Mouse (Mus musculus): ENCODE data around the gene Nr1h2.

Gene Nr1h2

DNA sequence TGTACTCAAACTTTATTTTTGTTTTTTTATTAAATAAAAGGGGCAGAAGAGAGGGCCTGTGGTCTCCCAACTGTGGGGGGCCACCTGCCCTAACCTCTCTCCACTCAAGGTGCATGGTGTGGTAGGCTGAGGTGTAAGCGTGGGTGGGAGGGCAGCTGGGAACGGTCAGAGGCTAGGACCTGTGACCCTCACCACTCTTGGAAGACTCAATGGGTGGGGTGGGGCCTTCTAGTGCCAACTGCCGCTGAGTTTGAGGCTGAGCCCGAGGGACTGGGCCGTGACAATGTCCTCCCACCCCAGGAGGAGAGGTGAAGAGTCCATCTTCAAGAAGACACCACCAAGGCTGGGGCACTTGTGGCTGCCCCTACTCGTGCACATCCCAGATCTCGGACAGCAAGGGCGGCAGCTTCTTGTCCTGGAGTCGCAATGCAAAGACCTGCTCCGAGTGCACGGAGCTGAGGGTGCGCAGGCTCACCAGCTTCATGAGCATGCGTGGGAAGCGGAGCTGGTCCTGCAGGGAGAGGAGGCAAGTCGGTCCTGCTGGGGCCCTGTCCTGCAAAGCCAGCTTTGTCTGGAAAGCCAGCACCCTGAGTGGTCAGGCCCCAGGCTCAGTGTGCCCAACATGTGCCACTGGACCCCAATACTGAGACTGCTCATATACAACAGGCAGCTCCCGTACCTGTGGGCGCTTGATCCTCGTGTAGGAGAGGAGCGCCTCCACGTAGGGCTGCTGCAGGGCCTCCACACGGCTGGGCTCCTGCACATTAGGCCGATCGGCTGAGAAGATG lies 3.9 kb downstream of the Nr1h2 start:
- DNase-seq (ENCODE audit: low spot score in 2 of 2): no peak

DNA sequence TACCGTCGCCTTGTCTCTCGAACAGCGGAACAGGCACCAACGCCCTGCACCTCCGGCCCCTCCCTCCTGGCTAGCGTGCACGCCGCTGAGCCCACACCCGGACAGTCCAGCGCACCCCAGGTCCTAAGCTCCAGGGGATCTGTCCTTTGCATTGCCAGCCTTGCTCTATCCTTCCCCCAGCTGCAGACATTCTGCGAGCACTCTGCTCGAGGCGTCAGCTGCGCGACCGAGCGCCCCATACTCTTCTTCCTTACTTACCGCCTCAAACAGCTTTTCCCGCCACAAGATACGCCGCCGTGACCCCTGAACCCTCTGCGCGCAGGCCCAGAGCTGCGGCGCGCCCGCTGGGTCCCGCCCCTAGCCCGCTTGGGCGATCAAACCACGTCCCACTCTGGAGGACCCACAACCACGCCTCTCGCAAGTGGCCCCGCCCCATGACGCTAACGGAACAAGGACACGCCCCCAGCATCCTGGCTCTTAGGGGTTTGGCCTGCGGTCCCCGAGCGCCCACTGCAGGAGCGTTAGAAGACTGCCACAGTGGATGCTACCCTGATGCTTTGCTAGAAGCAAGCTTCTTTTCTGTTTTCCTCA lies 5.2 kb downstream of the Nr1h2 start, which contains the start of gene Pold1:
Gene Pold1, minus strand, starts transcription at position 353 of the 591 bp plus-strand sequence.
- peak; percentile 97 to 100 for DNase-seq (ENCODE audit: low spot score in 2 of 2)

DNA sequence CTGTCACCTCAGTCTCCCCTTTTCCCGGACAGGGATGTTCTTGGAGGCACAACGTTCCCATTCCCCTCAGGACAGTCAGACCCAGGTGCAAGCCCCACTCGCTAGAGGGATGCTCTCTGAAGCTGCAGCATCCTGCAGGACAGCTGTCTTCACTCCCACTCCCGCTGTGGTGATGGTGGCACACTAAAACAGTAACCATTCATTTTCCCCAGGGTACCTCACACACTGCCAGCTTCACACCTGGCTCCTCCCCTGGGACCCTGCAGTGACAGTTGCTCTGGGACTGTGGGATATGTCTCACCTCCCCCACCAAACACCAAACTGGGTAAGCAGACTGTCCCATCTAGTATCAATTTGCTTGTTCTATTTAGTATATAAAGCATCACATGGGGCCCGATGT lies 6.0 kb downstream of the Nr1h2 start:
- no peak for DNase-seq (ENCODE audit: low spot score in 2 of 2)

DNA sequence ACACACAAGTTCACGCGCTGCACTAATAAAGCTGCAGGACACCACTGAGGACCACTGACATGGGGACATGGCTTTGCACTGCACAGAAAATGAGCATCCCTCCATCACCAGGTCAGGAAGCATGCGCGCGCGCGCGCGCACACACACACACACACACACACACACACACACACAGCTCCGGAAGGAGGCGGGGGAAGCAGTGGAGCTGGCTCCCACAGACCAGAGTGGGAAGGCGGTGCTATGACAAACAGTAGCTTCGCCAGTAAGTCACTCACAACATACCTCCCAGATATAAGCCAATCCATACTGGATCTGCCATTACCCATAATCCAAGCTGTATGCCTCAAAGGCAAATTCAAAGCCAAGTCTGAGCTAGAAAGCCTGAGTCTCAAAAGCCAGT lies 6.7 kb downstream of the Nr1h2 start:
- no peak for DNase-seq (ENCODE audit: low spot score in 2 of 2)

DNA sequence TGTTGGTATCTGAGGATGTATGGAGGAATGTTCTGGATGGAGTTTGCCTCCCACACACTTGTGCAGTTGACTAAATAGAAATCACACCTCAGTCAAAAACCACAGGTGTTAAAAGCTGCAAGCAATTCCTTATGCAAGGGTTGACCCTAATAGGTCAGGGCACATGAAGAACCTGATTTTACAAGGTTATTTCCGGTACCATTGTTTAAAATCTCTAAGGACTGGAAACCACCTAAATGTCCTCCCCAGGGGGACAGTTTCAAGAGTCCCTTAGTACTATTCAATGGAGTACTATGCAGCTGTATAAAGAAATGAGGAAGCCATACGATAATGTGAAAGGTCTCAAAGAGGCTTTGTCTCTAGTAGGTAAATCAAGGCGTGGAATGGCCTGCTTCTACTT lies 7.5 kb downstream of the Nr1h2 start:
- no peak for DNase-seq (ENCODE audit: low spot score in 2 of 2)

DNA sequence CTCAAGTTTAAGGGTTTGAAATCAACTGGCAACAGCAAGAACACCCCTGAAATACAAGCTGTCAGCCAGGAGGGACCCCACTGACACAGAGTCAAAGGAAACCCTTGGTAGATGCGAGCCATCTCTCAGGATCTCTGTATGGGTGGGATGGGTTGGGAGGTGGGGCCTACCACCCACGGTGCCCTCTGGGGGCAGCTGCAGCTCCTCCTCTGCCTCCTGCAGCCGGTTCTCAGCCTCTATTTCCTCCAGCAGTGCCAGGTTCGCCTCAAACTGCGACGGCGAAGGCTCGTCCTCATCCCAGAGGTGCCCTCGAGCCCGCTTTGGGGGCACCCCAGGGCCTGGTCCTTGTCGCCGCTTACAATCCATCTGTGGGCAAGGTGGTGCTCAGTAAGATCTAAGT lies 10.7 kb downstream of the Nr1h2 start:
- DNase-seq (ENCODE audit: low spot score in 2 of 2): no peak

DNA sequence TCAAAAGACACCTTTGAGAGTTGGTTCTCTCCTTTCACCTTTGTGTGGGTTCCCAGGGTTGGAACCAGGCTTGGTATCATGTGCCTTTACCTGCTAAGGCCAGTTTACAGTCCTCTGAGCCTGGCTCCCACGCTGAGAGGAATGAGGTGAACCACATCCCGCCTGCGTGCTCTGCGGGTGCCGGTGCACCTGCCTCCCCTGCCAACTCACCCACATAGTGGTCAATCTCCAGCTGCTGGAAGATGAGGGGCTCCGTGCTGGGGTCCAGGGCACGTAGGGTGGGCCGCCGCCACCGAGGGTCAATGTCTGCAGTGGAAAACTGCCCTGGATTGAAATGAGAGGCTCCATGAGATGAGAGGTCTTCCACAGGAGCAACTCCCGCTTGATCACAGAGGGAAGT lies 11.2 kb downstream of the Nr1h2 start:
- no peak for DNase-seq (ENCODE audit: low spot score in 2 of 2)

DNA sequence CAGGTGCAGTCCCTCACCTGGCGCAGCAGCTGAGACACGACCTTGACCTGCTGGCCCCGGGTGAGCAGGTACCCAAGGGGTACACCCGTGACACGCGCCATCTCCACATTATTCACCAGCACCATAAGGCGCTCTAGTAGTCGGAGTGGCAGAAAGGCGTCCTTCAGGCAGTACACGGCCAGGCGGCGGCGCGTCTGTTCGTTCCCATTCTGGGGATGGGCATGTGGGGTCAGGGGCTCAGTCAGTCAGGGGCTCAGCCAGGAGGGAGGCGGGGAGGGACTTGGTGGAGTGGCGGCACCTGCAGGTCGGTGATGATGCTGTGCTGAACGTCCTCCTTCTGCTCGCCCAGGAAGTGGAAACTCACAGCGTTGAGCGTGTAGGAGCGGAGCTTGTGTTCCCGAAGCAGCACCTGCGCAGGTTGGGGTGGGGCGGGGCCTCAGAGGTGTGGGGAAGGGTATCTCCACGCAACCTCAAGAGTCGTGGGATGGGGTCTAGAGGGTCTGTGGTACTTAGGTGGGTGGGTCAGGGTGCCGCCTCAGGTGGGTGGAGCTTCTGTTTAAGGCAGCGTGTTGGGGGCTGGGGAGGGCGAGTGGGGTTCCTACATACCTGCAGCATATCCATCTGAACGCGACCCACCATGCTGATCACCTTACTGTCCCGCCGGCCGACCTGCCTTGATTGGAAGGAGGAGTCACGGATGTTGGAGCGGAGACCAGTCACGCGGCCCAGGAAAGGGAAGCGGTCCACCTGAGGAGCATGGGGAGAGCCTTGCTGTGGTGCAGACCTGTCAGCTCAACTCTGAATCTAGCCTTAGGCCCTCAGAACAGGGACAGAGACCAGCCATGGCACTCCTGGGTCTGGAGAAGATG lies 14.8 kb downstream of the Nr1h2 start:
- DNase-seq (ENCODE audit: low spot score in 2 of 2): no peak

DNA sequence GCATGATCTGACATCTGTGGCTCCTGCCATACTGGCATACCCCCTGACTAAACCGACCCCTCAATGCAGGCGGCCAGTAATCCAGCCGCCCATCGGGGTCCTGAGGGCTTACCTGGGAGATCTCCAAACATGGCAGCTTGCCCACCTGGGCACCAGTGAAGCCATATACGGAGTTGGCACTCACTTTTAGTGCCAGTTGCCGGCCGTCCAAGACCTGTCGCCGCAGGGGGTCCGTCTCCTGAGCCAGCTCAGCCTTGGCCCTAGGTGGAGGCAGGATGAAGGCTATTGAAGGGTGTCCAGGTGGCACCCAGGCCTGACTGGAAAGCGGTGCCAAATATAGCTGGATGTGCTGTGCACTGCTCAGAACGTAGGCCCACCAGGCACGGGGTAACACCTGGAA lies 16.3 kb downstream of the Nr1h2 start:
- DNase-seq (ENCODE audit: low spot score in 2 of 2): no peak

DNA sequence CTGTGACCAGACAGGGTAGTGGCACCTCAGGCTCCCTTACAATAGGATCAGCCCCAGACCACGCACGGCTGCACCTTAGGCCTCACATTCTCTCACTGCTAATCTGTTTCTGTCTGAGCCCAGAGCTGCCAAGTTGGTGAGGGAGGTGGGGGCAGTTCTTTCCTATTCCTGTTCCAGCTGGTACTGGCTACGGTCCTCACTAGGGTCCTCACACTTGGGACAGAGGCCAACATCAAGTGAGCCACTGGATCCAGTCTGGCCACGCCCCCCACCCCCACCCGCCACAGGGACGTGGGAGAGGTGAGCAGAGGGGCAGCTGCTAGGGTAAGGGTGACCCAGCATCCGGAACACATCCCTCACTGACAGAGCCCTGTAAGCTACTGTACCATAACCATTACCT lies 16.7 kb downstream of the Nr1h2 start:
- DNase-seq (ENCODE audit: low spot score in 2 of 2): no peak

DNA sequence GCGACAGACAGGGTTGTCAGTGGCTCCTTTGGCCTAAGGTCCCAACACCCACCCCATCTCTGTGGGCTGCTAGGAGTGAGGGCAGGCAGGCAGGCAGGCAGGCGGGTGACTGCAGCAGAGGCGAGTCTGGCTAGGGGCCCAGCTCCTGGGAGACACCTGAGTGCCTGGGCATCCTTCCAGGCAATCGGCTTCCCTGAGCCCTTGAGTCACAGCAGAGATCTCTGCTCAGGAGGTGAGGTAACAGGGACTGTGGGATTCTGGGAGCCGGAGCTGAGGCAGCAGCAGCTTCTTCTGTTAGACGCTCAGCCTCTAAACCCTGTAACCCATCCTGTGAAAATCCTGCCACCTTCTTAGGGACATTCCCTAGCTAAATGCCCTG lies 17.2 kb downstream of the Nr1h2 start:
- DNase-seq (ENCODE audit: low spot score in 2 of 2): no peak

DNA sequence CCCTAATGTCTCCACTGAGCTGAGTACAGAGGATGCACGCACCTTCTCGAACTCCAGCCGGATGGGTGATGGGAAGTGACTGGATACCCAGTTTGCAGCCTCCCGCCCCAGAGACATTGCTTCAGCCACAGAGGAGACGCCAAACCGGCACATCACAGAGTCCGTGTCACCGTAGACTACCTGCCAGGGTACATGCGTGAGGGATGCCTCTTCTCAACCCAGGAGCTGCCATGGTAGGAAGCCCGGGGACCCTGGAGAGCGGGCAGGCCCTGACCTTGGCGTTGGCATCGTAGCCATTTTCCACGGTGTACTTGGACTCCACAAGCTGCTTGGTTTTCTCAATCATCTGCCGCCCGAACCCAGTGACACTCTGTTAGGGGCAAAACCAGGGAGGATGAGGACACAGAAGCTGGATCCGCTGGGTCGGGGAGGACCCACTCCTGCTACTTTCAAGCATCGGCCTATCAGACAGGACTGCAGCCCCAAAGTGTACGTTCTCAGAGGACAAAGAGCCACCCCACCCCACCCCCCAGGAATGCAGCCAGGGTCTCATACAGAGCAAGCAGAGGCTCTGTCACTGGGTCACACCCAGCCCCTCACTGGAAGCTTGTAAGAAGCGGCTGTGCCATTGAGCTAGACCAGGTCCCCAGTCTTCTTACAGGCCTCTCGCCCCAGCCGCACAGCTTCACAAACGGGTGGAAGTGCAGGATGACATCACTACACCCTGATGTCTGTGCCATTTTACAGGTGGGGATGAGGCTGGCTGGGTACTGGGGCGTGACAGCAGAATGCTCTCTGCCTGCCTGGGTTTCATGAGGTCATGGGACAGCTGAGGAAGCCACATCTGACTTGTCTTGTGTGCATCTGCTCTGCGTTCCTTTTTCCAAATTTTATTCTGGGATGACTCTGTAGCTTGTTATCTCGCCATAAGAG lies 17.8 kb downstream of the Nr1h2 start:
- DNase-seq (ENCODE audit: low spot score in 2 of 2): no peak

DNA sequence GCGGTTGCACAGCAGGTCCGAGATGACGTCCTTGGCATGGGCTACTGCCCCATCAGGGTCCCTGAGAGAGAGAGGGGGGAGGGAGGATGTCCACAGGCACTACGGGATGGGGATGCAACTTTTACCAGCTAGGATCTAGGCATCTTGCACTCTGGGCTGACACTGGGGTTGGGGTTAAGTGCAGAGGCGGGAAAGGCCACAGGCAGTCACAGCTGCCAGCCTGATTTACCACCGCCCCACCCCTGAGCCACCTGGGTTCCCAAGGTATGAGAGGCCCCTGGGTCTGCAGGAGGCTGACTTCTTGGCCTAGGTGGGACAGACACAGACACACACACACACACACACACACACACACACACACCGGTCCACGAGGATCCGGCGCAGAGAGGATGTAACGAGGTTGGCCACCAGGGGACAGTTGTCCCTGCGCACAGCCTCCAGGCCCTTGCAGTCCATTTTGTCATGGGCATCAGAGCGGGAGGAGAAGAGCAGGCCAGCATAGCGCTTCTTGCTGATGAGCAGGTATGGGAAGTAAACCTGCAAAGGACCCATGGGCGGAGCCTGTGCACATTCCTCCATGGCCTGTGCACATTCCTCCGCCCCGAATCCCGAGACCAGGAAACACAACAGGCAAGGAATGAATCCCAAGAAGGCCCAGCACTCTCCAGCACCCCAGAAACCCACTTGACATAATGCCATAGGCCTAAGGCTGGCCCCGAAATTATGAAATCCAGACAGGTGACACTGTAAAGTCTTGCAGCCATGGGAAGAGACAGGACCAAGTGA lies 18.9 kb downstream of the Nr1h2 start:
- DNase-seq (ENCODE audit: low spot score in 2 of 2): no peak

DNA sequence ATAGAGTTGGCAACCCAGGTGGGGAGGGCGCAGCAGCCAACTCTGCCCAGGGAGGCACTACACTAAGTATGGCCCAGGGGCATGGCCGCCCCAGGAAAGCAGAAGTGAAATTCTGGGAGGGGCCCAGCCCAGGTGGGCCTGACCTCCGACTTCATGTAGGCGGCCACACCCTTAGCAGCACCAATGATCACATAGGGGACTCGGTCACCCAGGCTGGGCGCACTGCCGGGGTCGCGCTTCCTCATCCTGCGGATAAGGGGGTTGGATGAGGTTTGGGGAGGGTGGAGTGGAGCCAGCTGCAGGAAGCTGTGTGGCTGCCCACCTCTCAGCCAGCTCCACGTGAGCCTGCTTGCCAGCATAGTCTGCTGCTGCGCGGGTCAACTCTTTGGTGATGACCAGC lies 19.5 kb downstream of the Nr1h2 start:
- DNase-seq (ENCODE audit: low spot score in 2 of 2): no peak

DNA sequence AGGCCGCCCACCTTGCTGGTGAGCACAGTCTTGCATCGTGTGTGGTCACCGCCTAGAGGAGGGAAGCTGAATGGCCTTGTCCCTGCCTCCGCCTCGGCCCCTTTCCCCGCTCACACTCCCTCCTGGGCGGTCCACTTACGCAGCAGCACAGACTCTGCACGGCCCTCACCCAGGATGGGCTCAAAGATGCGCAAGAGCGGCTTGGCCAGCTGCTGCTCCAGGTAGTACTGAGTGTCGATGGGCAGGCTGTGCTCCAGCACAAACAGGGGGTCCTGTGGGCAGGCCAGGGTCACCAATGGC lies 20.1 kb downstream of the Nr1h2 start:
- no peak for DNase-seq (ENCODE audit: low spot score in 2 of 2)

DNA sequence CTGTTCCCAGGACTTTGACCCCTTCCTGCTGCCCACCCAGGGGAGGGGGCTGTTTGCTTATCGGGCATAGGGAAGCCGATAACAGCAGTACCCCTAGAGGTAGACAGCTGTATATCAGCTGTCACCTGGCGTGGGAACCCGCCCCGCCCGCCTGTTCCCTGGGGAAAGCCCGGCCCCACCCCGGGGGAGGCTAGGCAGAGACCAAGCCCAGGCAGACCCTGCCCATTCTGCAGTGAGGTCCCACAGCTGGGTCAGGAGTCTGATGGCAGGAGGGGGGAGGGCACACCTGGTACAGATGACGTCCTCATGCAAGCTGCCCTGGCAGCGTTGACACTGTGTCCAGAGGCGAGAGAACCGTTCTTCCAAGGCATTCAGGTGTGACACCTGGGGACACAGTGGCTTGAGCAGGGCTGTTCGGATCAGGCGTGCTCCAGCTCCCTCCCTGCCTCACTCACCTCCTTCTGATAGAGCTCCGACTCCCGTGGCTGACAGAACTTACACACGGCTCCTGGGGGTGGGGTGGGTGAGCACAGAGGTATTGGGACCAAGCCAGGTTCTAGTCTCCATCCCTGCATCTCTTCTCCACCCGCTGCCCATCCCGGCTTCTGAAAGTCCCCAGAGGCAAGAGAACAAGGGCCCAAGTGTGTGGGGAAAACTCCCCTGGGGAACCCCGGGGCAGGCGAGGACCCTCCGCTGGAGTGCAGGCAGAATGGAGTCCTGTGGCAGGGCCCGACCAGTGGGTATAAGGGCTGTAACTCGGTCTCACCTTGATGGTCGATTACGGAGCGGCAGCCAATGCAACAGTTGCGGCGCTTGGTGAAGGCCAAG lies 20.6 kb downstream of the Nr1h2 start:
- no peak for DNase-seq (ENCODE audit: low spot score in 2 of 2)

DNA sequence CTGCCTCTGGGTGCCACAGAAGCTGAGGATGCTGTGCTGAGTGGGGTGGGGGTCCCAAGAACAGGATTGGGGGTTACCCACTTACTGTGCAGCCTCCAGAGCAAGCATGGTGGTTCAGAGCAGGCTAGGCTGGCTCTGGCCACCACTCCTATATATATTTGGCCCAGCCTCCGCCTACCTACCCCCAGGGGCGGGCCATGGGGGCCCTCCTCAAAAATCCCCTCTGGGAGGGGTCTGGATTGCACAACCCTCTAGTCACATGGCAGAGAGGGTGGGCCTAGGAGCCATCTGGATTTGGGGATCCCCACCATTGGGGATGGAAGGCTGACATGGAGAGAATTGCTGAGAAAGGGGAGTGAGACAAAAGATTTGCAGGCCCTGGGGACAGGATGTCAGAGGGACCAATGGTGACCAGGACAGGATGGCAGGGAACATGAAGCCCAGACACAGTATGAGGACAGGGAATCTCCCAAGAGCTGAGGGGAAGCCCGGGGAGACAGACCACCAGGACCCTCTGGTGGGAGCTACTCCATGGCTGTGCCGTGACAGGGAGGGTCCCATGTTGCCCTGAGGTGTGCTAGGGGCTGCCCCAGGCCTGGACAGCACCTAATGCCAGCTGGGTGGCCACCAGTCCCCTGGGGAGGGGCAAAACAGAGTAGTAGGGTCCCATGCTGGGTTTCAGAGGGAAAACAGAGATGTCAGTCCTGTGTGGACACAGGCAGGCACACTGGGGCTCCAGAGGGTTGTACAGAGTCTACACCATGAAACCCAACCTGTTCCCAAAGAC lies 21.6 kb downstream of the Nr1h2 start, which contains the start of gene Spib:
Gene Spib, minus strand, starts transcription at position 126 of the 787 bp plus-strand sequence.
- DNase-seq (ENCODE audit: low spot score in 2 of 2): no peak

DNA sequence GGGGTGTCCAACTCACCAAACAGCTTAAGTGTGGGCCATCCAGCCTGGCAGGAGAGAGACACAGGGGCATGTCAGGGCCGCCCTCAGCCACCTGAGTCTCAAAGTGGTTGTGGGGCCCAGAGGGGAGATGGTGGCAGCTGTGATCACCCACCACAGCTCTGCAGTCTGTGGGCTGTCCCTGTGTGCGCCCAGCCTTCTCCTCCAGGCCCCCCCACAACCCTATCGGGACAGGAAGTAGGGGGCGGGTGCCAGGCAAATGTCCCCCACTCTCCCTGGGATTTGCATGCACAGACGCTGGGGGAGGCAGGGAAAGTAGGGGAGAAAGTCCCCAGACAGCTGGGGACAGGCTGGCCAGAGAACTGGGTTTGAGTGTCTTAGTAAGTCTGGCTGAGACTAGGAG lies 22.5 kb downstream of the Nr1h2 start:
- no peak for DNase-seq (ENCODE audit: low spot score in 2 of 2)

DNA sequence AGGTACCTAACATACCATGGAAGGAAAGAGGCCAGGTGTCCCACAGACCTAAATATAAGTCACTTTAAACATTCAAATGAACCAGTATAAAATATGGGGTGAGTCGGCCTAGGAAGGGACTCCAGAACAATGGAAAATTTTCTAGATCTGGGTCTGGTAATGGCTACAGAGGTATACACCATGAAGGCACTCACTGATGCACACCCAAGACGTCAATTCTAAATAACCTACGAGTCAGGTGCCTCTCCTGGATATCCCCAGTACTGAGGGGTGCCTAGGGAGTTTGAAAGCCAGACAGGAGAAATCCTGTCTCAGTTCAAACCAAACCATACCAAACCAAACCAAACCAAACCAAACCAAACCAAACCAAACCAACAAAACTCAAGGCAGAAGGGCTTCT lies 23.2 kb downstream of the Nr1h2 start:
- no peak for DNase-seq (ENCODE audit: low spot score in 2 of 2)

Data from frontal cortex, postnatal 25 days (tissue).